Mouse (Mus musculus) cerebellum, adult 2 months (tissue): Measurements from ENCODE around the gene Rnf13.

Experiments
- CTCF ChIP-seq: fragments of 200-500 bp; IDR thresholded peaks from 2 replicates; pipeline ENCODE4 v1.5.1; 2011; ENCODE audit warnings: low read depth, mild to moderate bottlenecking, control low read depth, low read length, moderate library complexity, borderline replicate concordance; ENCODE audit not compliant: insufficient read depth
- POLR2A ChIP-seq: fragments of 200-500 bp; IDR thresholded peaks from 2 replicates; pipeline ENCODE4 v1.6.1; 2011; ENCODE audit warnings: low read length, control low read depth, borderline replicate concordance; ENCODE audit not compliant: insufficient read depth

DNA sequence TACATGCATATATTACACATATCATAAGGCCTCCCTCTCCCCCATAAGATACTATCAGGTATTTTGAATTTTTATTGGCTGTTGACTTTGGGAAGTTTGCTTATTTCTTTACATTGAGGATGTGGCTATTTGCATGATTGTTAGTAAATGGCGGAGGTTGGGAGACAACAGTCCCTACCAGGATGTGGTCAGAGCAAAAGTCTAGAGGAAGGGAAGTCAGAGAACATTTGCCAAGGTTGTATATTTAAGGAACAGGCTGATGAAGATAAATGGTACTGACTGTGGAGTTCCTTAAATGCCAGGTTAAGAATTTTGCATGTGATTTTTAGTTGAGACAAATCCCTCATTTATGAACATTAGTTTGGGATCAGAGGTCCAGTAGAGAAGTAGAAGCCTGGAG, 4.0 kb downstream of the Rnf13 start:
- TF ChIP-seq POLR2A = no peak
- TF ChIP-seq CTCF = no peak
